Mouse (Mus musculus): Measurements from ENCODE around the gene Pex6.
"Not testable (repeated sequence)": the region's sequence is repeated elsewhere in the genome, so short reads cannot be mapped to it uniquely, and the experiment has no call there.

The Pex6 gene

GRCm38 (mm10) chr17:46735287-46735686, 24.0 kb downstream of the Pex6 start:
- DNase-seq (ENCODE audit: low read depth, low spot score): no peak

DNA sequence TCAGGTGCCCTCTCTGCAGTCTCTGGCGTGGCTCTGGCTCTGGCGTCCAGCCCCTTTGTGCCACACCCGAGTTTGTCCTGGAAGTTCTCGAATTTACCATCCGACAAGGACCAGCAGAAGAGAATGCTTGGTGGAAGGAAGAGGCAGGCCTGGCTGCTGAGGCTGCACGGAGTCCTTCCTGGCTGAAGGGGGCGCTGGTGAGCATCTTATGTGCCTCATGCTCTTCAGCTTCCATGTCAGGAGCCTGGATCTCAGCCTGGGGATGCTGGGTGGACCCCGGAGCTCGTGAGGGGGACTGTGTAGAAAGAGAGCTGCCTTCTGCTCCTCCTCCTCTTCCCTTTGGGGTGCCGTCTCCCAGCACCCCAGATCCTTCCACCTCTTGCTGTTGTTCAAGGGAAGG, 24.9 kb downstream of the Pex6 start:
- DNase-seq (ENCODE audit: low read depth, low spot score): no peak

GRCm38 (mm10) chr17:46741305-46741704, 30.0 kb downstream of the Pex6 start:
- DNase-seq (ENCODE audit: low read depth, low spot score): no peak

- no peak for DNase-seq (ENCODE audit: low read depth, low spot score)
Observed at GRCm38 (mm10) chr17:46742986-46743385, 31.7 kb downstream of the Pex6 start.

- DNase-seq (ENCODE audit: low read depth, low spot score): no peak
Observed at GRCm38 (mm10) chr17:46745506-46745905, 34.2 kb downstream of the Pex6 start.

DNA sequence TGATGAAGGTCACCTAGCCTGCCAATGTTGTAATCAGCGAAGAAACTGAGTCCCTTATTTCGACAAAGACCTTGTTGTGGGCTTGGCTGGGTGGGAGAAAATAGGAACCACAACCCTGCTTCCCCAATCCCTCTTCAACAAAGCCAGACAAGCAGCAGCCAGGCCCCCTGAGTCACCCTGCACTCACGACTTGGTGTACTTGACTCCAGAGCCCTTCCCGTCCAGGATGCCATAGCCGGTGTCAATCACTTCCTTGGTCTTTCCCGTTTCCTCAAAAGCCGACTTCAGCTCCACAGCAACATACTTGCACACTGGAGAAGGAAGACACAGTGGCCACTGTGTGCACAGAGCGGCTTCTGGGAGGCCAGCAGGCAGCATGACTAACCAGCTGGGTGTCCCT, 36.0 kb downstream of the Pex6 start:
- DNase-seq (ENCODE audit: low read depth, low spot score): no peak

DNA sequence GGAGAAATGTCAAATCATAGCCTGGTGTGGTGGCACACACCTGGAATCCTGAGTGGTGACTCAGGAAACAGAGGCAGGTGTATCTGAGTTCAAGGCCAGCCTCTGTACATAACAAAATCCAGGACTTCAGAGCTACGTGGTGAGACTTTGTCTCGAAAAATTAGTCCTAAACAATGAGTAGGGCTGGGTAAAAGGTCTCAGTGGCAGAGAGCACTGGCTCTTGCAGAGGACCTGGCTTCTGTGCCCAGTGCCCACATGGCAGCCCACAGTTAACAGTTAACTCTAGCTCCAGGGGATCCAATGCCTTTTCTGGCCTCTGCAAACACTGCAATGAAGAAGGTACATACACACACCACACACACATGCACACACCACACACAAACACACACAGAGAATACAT, 36.5 kb downstream of the Pex6 start:
- no peak for DNase-seq (ENCODE audit: low read depth, low spot score)

DNA sequence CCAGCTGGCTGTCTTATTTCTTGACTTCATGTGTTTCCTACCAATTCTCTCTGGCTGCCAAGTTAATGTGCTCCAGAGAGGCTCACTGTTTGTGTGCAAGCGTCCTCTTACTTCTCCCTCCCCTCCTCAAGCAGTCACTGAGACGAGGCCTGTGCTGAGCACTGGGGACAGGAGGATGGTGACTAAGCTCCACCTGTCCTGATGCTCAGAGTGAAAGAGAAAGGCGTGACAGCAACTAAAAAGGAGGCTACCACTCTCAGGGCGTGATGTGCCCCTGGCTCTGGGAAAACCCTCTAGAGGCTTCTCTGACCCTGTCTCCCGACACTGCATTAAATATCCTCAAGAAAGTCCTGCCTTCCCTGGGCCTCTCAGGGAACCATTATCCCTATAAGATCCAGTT, 38.0 kb downstream of the Pex6 start:
- no peak for DNase-seq (ENCODE audit: low read depth, low spot score)

DNA sequence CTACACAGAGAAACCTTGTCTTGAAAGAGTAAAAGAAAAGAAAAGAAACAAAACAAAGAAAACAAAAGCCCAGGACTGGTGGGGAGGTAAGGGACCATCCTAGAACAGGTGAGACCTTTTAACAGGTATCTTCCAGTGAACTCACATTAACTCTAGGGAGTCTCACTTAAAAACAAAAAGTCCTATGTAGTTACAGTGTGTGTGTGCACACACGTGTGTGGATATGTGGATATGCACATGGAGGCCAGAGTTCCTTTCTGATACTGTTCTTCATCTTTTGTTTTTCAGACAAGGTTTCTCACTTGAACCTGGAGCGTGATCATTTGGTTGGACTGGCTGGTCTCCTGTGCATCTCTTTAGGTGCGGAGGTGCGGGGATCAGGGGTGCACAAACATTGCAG, 39.3 kb downstream of the Pex6 start:
- no peak for DNase-seq (ENCODE audit: low read depth, low spot score)

DNA sequence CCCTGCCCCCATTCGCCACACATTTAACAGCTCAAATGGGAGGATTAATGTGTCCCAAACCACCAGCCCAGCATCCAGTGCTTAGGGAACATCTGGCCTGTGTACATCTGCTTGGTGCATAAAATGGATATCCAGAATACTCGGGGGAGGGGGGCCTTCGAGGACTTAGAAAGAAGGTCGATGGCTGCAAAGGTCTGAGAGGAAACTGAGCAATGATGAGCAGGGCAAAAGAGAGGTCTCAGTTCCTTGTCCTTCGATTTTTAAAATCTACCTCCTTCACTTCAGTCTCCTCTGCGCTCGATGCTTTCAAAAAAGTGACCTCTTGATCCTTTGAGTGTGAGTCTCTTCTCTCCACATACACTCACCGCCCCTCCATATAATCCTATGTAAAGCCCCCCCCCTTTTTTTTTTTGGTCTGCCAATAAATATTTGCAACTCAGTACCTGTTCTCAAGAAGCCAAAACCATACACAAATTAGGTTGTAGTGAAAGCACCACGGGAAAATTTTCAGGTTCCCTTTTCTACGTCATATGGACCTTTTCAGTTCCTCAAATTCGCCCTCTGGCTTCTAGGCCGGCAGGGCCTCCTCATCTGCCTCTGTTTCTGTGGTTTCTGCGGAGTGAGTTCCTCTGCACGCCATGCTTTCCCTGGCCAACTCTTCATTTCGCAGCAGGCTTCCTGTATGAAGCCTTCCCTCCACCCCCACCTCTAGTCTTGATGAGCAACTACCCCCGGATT, 40.0 kb downstream of the Pex6 start:
- no peak for DNase-seq (ENCODE audit: low read depth, low spot score)

- peak; percentile 95 for DNase-seq (ENCODE audit: low read depth, low spot score)
Observed at GRCm38 (mm10) chr17:46751794-46752556, 40.7 kb downstream of the Pex6 start, which contains the start of gene Cnpy3. Gene Cnpy3 (minus strand): TSS chr17:46752214.

GRCm38 (mm10) chr17:46758753-46759152, 47.5 kb downstream of the Pex6 start:
- DNase-seq (ENCODE audit: low read depth, low spot score): no peak

DNA sequence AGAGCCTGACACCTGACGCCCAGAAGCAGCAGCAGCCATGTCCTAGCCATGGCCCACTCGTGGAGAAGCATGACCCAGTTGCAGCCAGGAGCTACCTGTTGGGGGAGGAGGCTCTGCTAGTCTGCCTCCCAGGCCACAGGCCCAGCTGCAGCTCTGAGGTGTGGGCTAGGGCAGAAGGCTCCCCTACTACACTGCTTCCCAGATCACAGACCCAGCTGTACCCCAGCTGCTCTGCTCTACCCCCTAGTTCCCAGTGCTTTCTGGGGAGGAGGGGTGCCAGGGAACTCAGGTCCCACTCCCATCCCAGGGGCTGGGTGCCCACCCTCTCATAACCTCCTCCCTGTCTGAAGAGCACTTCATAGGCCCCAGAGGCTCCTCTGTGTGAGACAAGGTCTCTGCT, 52.3 kb downstream of the Pex6 start, which contains the start of gene Ptcra:
Gene Ptcra (minus strand): TSS at position 169 of the 400 bp plus-strand sequence.
- no peak for DNase-seq (ENCODE audit: low read depth, low spot score)

DNA sequence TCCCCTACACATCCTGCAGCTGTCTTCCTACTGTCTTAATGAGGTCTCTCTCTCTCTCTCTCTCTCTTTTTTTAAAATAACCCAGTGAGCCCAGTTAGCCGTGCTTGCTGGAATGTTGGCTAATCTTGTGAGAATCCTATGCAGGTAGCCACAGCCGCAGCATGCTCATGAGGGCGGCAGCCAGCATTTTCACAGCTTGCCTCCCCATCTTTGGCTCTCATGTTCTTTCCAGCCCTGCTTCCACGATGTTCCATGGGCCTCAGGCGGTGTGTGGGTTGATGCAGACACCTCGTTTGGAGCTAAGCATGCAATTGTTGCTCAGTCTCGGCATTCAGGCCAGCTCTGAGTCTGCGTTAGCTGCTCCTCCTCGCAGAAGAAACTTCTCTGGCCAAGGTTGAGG, 53.7 kb downstream of the Pex6 start:
- not testable (repeated sequence) for DNase-seq (ENCODE audit: low read depth, low spot score)

GRCm38 (mm10) chr17:46767868-46768267, 56.6 kb downstream of the Pex6 start:
- DNase-seq (ENCODE audit: low read depth, low spot score): no peak

DNA sequence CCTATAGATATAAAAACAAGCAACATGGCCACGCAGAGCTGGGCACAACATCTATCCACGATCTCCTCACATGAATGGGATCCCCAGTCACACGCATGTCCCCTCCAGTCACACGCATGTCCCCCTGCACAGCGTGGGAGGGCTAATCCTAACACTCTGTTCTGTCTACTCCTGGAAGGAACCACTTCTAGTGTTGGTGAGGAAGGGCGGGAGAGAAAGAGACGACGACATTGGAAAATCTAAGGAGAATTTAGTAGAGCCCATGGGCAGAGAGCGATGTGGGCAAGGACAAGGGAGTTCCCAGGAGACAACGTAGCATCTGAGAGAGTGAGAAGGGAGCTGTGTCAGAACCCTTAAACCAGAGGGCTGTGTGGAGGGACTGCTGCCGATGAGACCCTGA, 59.3 kb downstream of the Pex6 start:
- DNase-seq (ENCODE audit: low read depth, low spot score): no peak

- DNase-seq (ENCODE audit: low read depth, low spot score): no peak
Observed at GRCm38 (mm10) chr17:46771025-46771424, 59.8 kb downstream of the Pex6 start.

DNA sequence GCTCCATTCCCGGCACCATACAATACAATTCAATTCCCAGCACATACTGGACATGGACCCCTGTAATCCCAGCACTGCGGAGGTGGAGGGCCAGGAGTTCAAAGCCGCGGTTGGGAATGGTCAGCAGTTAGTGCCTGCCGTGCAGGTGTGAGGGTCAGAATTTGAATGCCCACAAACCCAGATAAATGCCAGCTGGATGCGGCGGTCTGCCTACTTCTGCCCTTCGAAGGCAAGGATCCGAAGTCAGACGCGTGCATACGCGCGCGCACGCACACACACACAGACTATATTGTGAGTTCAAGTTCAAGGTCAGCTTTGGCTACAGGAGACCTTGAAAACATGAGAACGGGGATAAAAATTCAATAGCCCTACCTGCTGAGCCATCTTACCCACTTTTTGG, 60.4 kb downstream of the Pex6 start:
- DNase-seq (ENCODE audit: low read depth, low spot score): no peak

DNA sequence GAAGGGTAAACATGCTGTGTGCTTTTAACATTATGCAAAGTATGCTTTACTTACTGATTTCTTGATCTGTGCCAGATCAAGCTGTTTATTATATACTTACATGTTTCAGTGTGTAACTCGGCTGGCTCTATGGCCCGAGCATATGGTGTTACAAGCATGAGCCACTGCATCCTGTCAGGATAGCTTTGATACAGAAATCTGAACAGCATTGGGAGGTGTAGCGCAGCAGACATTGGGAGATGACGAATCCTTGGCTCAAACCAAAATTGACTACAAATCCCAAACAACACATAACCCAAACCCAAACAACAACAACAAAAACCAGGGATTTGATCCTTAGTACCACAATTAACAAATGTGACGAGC, 60.8 kb downstream of the Pex6 start:
- no peak for DNase-seq (ENCODE audit: low read depth, low spot score)

DNA sequence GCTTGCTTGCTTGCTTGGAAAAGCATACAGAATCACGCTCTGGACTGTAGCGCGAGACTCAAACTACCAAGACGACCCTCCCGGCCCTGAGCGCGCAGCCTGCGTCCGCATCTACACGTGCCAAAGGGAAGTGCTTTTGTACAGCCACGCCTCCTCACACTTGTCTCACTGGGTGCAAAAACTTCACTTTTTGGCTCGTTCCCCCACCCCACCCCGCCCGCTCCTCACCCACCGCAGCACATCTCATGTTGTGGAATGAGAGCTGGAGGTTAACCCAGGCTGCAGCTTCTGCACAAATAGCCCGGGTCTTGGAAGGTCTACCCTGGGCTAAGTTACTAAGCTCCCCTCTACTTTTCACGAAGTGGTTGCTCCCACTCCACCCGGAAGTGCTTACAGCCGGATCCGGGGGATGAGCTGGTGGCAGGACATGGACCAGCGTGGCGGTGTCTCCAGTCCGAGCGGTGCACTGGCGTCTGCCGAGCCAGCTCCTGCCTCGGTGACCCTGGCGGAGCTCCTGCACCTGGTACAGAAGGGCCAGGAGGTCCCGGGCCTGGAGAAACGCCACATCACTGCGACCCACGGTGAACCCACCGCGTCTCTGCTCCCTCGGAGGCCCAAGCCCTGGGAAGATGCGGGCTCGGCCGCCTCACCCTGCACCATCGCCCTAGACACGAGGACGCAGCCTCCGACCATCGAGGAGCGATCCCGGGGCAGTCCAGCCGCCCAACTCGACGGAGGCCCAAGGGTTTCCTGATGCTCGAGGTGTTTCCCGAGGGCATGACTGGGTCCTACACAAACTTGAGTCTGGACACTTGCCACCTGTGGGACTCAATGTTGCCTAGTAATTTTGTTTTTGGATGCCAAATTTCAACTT, 61.4 kb downstream of the Pex6 start, which contains the start of gene 2310039H08Rik:
Gene 2310039H08Rik (plus strand): TSS at position 232 of the 874 bp plus-strand sequence.
- DNase-seq (ENCODE audit: low read depth, low spot score): peak; percentile 79

DNA sequence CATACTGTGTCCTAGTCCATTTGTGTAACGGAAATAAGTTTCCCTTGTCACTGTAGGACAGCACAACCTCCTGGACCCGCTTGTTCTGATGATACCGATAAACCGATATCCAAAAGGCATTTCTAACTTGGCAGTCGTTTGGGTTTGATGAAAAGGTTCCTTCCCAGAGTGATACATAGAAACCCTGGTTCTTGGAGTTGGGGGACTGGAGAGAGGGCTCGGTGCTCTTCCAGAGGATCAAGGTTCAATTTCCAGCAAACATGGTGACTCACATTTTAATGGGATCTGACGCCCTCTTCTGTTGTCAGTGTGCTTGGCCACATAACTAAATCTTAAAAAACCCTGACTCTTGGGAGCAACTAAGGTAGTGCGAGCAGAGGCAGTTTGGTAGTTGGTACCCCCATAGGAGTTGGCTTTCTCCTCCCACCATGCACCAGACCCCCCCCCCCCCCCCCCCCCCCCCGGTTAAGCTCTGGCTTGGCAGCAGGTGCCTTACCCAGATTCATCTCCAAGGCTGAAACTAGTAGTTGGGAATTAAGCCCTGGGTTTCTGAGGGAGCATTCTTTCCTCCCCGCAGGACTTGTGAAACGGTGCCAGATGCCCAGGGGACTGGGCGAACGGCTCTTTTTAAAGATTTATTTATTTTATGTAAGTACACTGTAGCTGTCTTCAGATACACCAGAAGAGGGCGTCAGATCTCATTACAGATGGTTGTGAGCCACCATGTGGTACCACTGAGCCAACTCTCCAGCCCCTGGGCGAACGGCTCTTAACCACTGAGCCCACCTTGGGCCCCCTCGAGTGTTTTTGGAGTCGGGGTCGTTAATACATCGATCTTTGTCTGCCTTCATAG, 62.2 kb downstream of the Pex6 start:
- no peak for DNase-seq (ENCODE audit: low read depth, low spot score)

All from retina, postnatal 7 days (tissue).